Comparison of ENCODE assay signal across 8 mouse cellular contexts in the genomic region with DNA sequence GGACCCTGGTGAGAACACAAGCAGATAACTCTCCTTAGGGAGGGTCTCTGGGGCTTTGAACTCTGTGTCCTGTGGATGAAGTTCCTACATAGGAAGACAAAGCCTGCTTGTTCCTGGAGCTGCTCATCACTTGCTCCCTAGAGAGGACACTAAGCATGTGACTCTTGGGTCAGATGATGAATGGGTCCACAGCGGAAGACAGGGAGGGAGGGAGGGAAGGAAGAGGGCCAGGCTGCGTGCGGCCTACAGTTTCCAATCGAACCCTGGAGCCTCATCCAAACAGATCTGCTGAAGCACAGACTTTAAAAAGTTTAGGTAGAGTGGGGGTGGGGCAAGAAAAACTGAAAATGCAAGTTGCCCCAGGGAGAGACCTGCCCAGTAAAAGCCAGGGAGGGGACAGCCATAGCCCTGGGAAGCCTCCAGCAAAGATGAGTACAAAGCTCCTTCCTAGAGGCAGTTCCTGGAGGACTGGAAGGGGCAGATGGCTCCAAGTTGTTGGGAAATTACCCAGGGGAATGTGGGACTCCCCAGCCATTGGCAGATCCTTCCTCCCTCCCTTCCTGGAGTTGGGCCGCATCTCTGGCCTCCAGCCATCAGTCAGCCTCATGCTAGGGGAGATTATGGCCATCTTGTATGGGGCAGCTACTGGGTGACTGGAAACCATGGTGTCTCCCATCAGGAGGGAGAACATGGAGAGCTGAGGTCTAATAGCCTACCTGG. TPM values are rescaled to one million over a fixed set of nuclear protein-coding genes. Genes with fewer than 3 reads are reported as not detected.
DNase-seq lines count a peak whose midpoint lies in the region; ATAC-seq and TF ChIP-seq lines count a peak whose summit lies in the region.

No protein-coding gene starts in this region.

- no peak for TF ChIP-seq CTCF in heart, postnatal 0 days (IDR thresholded peaks at IDR 0.05; ENCODE audit: low read depth)

- peaks cover 16% of the 10 kb centered on the region for H3K36me3 ChIP-seq in heart, postnatal 0 days (replicated peaks; ENCODE audit: control insufficient read depth, insufficient read depth, low read length)
- H3K36me3 ChIP-seq in midbrain, embryonic 13.5 days = peaks cover 13% of the 10 kb centered on the region; the same call in 1 of the 2 replicates

- peak; percentile 22 for DNase-seq in cerebellum, adult 11 months
- peak; percentile 51 for DNase-seq in cerebellum, adult 11-12 months
- peak; percentile 12 for DNase-seq in heart, postnatal 0 days (ENCODE audit: low spot score)
- peak; percentile 28 to 50 for DNase-seq in lung, adult 18-20 months
- no peak for DNase-seq in thymus, postnatal 36 days

- no peak overlapping the region for H3K27ac ChIP-seq in heart, postnatal 0 days (ENCODE audit: low read depth)
- no peak overlapping the region for H3K27ac ChIP-seq in midbrain, embryonic 13.5 days

- no peak overlapping the region for H3K4me3 ChIP-seq in heart, postnatal 0 days (ENCODE audit: low read depth, low read length)
- no peak overlapping the region for H3K4me3 ChIP-seq in midbrain, embryonic 13.5 days (replicated peaks)

- 63% methylated on average over 5 of the region's 5 CpGs for WGBS in heart, postnatal 0 days
- 93% methylated on average over 5 of the region's 5 CpGs for WGBS in midbrain, embryonic 13.5 days

- H3K4me2 ChIP-seq in heart, postnatal 0 days (ENCODE audit: low read depth, low read length) = no peak overlapping the region; the same call in 1 of the 2 replicates
- H3K4me2 ChIP-seq in midbrain, embryonic 13.5 days (replicated peaks) = no peak overlapping the region

- no peaks in the 10 kb centered on the region for H3K27me3 ChIP-seq in heart, postnatal 0 days (ENCODE audit: control insufficient read depth, insufficient read depth, low read length)
- H3K27me3 ChIP-seq in midbrain, embryonic 13.5 days = no peaks in the 10 kb centered on the region

- no peak for ATAC-seq in cerebellum, adult (ENCODE audit: insufficient number of reproducible peaks, low FRiP score, low TSS enrichment)
- no peak for ATAC-seq in heart, postnatal 0 days (ENCODE audit: insufficient read depth, low read depth)
- no peak for ATAC-seq in midbrain, embryonic 13.5 days
- ATAC-seq in megakaryocyte progenitor cell, adult 5-6 weeks (replicated peaks; ENCODE audit: poor library complexity) = no peak

- TF ChIP-seq EP300 in heart, postnatal 0 days (IDR thresholded peaks at IDR 0.05; ENCODE audit: low read depth) = no peak

- no peaks in the 10 kb centered on the region for H3K9me3 ChIP-seq in heart, postnatal 0 days (replicated peaks; ENCODE audit: control insufficient read depth, low read length)
- H3K9me3 ChIP-seq in midbrain, embryonic 13.5 days = no peaks in the 10 kb centered on the region

- peaks cover 8% of the 10 kb centered on the region for H3K4me1 ChIP-seq in heart, postnatal 0 days (ENCODE audit: control insufficient read depth, insufficient read depth)
- peaks cover 12% of the 10 kb centered on the region for H3K4me1 ChIP-seq in midbrain, embryonic 13.5 days (replicated peaks)

- H3K9ac ChIP-seq in heart, postnatal 0 days (replicated peaks; ENCODE audit: low read depth, low read length) = no peak overlapping the region
- H3K9ac ChIP-seq in midbrain, embryonic 13.5 days (replicated peaks) = no peak overlapping the region

RNA-seq across cellular contexts. Expression of a gene that starts 1.7 kb away (rescaled TPM):
- total RNA-seq in heart, postnatal 0 days (2014; rRNA removed; ENCODE audit: low replicate concordance) = 14.0 and 18.5 TPM in 2 replicates
- 9.6 and 10.0 TPM in 2 replicates for polyA plus RNA-seq in heart, postnatal 0 days (2015; fragmentation: Nextera tagmentation; extraction: Ambion mirVana)
- polyA plus RNA-seq in midbrain, embryonic 13.5 days (2015; fragmentation: Nextera tagmentation; extraction: Ambion mirVana) = 11.6 and 12.4 TPM in 2 replicates
- 19.8 and 20.0 TPM in 2 replicates for total RNA-seq in megakaryocyte progenitor cell, adult 5-6 weeks (2015)
- 21.1 and 23.6 TPM in 2 replicates for total RNA-seq in megakaryocyte progenitor cell, adult 5-6 weeks (2017)

RNA-seq across cellular contexts. Expression of a gene that starts 22.0 kb away (rescaled TPM):
- 0.89 TPM in 1 of 2 replicates, not detected in the other for total RNA-seq in heart, postnatal 0 days (2014; rRNA removed; ENCODE audit: low replicate concordance)
- 0.04 TPM in 1 of 2 replicates, not detected in the other for polyA plus RNA-seq in heart, postnatal 0 days (2015; fragmentation: Nextera tagmentation; extraction: Ambion mirVana)
- polyA plus RNA-seq in midbrain, embryonic 13.5 days (2015; fragmentation: Nextera tagmentation; extraction: Ambion mirVana) = 0.15 and 0.21 TPM in 2 replicates
- 0.05 and 0.17 TPM in 2 replicates for total RNA-seq in megakaryocyte progenitor cell, adult 5-6 weeks (2015)
- total RNA-seq in megakaryocyte progenitor cell, adult 5-6 weeks (2017) = 0.03 and 0.17 TPM in 2 replicates

RNA-seq across cellular contexts. Expression of a gene that starts 49.8 kb away (rescaled TPM):
- 23.5 and 69.6 TPM in 2 replicates for total RNA-seq in heart, postnatal 0 days (2014; rRNA removed; ENCODE audit: low replicate concordance)
- polyA plus RNA-seq in heart, postnatal 0 days (2015; fragmentation: Nextera tagmentation; extraction: Ambion mirVana) = 77.9 and 79.3 TPM in 2 replicates
- polyA plus RNA-seq in midbrain, embryonic 13.5 days (2015; fragmentation: Nextera tagmentation; extraction: Ambion mirVana) = 70.5 and 72.8 TPM in 2 replicates
- total RNA-seq in megakaryocyte progenitor cell, adult 5-6 weeks (2015) = 90.2 and 92.6 TPM in 2 replicates
- 46.8 and 58.6 TPM in 2 replicates for total RNA-seq in megakaryocyte progenitor cell, adult 5-6 weeks (2017)

RNA-seq across cellular contexts. Expression of a gene that starts 50.9 kb away (rescaled TPM):
- 78.6 and 83.2 TPM in 2 replicates for total RNA-seq in heart, postnatal 0 days (2014; rRNA removed; ENCODE audit: low replicate concordance)
- 64.0 and 68.6 TPM in 2 replicates for polyA plus RNA-seq in heart, postnatal 0 days (2015; fragmentation: Nextera tagmentation; extraction: Ambion mirVana)
- 0.07 TPM in 1 of 2 replicates, not detected in the other for polyA plus RNA-seq in midbrain, embryonic 13.5 days (2015; fragmentation: Nextera tagmentation; extraction: Ambion mirVana)
- total RNA-seq in megakaryocyte progenitor cell, adult 5-6 weeks (2015) = not detected in 2 replicates
- 0.07 TPM in 1 of 2 replicates, not detected in the other for total RNA-seq in megakaryocyte progenitor cell, adult 5-6 weeks (2017)

Comparison
In these comparisons a context has a peak if more than half of its experiments do, and no peak if none do; other contexts are left out.
1. DNase-seq: peak in cerebellum, adult 11 months (single experiment), cerebellum, adult 11-12 months (single experiment), heart, postnatal 0 days (single experiment) and lung, adult 18-20 months (2 of 2); none in thymus, postnatal 36 days (0 of 2).